Mouse (Mus musculus) cerebellum, postnatal 4 days (tissue): ENCODE measurements at regions not wholly inside any gene's neighbourhood (a gene's known extent, or its start where the extent isn't known, plus 50 kb on each side); places are given as distances from the start of the nearest gene placed in this dataset.

Source experiments
- DNase-seq, 2 experiments: peaks; one replicate each; pipeline ENCODE4 v3.0.0; 2022; ENCODE audit warnings: low spot score in 2 of 2, mixed read lengths in 1 of 2

GRCm38 (mm10) chr9:72217296-72218028 is 57.2 kb upstream of the Zfp280d start:
- no peak for DNase-seq

GRCm38 (mm10) chr9:72218736-72219135 is 55.9 kb upstream of the Zfp280d start:
- DNase-seq, result no peak

- DNase-seq, result no peak
Observed at GRCm38 (mm10) chr9:72219892-72220291, 54.8 kb upstream of the Zfp280d start.

GRCm38 (mm10) chr9:72221333-72221732 is 53.3 kb upstream of the Zfp280d start:
- no peak for DNase-seq
